Mouse (Mus musculus): ENCODE data around the gene Tfap2b.

DNA sequence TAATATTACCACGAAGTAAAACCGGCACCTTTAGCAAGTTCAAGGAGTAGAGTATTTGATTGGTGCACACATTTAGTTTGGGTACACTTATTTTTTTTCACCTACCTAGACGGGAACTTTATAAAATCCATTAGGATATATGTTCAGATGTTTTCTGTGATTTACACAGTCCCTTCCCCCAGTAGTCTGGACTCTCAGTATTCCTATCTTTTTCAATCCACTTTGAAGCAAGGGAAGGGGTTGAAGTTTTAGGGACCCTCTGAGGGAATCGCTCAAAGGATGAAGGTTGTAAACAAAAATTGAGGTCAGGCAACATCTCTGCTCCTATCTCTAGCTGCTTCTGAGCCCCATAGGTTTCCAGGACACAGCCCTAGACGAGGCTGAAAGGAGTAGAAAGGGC, 27.3 kb downstream of the Tfap2b start:
- TF ChIP-seq CTCF (IDR thresholded peaks at IDR 0.05; ENCODE audit: extremely low read depth, insufficient read depth, insufficient read length, insufficient replicate concordance), result no peak
- TF ChIP-seq POLR2A (IDR thresholded peaks at IDR 0.05; ENCODE audit: low read depth, low read length), result no peak
